Mouse (Mus musculus) cerebellum, adult 18-20 months (tissue): ENCODE measurements around the gene Csnk2a2.

ENCODE experiments used
- DNase-seq, 2 experiments: peaks; one replicate each; pipeline ENCODE4 v3.0.0; 2021

The Csnk2a2 gene

DNA sequence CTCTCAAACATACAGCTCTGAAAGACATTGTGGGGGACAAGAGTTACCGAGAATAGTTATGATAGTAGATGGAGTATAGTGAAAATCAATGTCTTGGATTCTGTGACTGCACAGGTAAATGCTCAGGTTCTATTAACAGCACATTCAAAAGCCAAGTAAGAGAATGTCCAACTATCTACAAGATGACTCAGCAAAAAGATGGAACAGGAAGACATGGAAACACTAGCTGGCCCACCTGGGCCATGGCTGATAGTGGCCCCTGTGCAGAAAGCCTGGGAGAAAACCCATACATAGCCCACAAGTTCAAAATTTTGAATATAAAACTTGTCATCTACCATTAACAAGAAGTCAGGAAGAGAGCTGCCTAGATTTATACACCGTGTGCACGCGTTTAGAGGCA is 19.8 kb downstream of the Csnk2a2 start:
- DNase-seq, result no peak

GRCm38 (mm10) chr8:95468995-95469394 is 20.8 kb downstream of the Csnk2a2 start:
- DNase-seq, result no peak

- no peak for DNase-seq
Observed at GRCm38 (mm10) chr8:95466543-95466942, 23.3 kb downstream of the Csnk2a2 start.

DNA sequence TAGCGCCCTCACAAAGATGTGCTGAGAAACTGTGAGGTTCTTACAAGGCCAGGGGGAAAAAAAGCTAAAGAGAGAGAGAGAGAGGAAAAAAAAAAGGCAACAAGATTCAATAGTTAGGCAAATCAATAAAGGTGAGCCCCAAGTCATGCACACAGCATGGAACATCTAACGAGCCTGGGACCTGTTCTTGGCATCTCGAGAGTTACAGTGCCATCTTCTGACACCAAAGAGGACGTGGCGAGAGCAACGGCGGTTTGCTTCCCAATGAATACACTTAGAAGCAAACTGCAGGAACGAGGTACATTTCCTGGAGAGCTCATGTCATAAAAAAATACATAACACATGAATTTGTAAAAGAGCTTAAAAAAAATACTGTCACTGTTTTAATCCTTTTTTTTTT is 37.3 kb downstream of the Csnk2a2 start:
- DNase-seq, result no peak

GRCm38 (mm10) chr8:95450271-95450670 is 39.6 kb downstream of the Csnk2a2 start:
- DNase-seq, result no peak

DNA sequence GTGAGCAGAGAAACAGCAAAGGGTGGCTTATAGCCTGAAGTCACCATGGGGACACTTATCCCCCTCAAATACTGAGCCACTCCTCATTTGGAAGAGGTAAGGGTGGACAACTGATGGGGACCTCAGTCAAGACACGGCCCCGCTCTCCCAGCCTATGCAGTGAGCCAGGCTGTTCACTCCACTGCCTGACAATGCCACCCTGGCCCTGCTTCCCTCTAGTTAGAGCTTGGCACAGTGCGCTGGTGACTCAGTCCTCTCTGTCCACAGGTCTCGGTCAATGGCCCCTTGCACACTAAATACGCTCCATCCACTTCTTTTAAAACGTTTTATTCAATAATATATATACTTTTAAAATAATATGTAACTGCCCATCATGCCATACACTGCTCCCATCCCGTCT is 42.2 kb downstream of the Csnk2a2 start:
- no peak for DNase-seq

GRCm38 (mm10) chr8:95445042-95445441 is 44.8 kb downstream of the Csnk2a2 start:
- no peak for DNase-seq

- DNase-seq, result no peak
Observed at GRCm38 (mm10) chr8:95441491-95442039, 48.3 kb downstream of the Csnk2a2 start.

DNA sequence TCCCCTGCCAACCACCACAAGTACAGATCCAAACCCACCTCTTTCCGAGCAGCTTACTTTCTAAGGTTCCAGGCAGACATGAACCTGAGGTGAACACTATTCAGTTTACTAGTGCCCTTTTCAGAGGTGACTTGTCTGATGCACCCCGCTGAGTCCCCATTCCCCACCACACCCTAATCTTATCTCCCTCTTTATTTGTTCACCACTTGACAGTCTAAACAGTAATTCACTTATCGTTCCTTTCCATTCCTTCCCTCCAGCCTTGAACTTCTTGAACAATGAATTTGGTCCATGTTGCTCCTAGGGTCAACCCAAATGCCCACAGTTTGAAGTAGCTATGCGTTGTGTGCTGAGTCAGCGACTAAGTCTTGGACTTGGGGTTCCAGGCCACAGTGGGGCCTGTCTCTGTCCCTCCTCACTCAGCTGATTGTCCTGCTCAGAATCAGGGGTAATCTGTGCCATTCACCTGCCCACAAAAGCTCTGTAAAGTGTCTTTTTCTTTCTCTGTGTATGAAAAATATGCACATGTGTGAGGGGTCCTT is 49.6 kb downstream of the Csnk2a2 start:
- no peak for DNase-seq

- DNase-seq, result no peak
Observed at GRCm38 (mm10) chr8:95439421-95439820, 50.4 kb downstream of the Csnk2a2 start.

- DNase-seq, result no peak
Observed at GRCm38 (mm10) chr8:95437341-95437992, 52.4 kb downstream of the Csnk2a2 start.

GRCm38 (mm10) chr8:95435930-95436329 is 53.9 kb downstream of the Csnk2a2 start:
- DNase-seq, result no peak

- DNase-seq, result no peak
Observed at GRCm38 (mm10) chr8:95435471-95435870, 54.4 kb downstream of the Csnk2a2 start.

DNA sequence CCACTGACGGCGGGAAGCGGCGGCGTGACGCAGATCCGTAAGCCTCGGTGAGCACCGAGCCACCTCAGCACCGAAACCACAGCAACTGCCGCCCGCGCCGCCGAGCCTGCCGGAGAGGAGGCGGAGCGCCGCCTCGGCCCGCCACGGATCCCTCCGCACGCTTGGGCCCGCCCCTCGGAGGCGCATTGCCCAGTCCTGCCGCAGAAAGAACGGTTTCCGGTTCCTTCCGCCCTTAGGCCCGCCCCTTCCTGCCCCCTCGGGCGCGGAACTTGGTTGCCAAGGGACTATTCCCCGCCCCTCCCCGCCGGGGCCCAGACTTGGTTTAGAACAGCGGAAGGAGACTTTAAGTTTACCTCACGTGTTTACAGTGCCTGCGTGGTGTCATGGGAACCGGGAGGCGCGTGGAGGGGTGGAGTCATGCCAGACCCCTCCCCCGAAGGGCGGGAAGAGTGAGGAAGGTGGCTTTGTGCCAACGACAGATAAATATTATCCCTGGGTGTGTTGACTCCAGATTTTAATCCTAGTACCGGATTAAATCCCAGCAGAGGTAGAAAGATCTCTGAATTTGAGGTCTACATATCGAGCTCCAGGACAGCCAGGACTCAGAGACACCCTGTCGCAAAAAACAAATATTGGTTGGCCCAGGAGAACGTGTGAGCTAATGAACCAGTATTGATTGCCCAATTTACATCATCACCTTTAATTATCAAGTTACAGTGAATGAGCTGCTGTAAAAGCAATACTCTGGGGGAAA is 55.0 kb downstream of the Csnk2a2 start, which contains the start of gene Cfap20:
Gene Cfap20 (minus strand): TSS at position 184 of the 754 bp plus-strand sequence.
- peak; percentile 99 for DNase-seq

GRCm38 (mm10) chr8:95434233-95434632 is 55.6 kb downstream of the Csnk2a2 start:
- DNase-seq, result peak in 1 of 2 experiments; percentile 65

GRCm38 (mm10) chr8:95433124-95433523 is 56.7 kb downstream of the Csnk2a2 start:
- DNase-seq, result no peak

DNA sequence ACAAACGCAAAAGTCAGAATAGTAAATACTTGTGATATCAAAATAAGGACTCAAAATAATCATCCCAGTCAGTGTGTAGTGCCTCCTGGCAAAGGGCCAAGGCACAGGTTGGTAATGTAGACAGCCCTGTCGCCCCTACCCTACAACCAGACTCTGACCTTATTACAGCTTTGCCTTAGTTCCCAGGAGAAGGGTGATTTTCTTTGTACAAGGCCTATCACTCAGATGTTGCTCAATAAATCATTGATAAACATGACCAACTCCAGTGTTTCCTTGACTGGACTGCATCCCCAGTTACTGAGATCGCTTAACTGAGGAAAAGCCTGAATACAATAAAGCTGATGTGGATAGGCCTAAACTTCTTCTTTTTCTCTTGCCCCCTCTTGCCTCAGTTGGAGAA is 57.4 kb downstream of the Csnk2a2 start:
- no peak for DNase-seq

- DNase-seq, result peak; percentile 21 to 26
Observed at GRCm38 (mm10) chr8:95429945-95430344, 59.9 kb downstream of the Csnk2a2 start.

GRCm38 (mm10) chr8:95427594-95428535 is 62.0 kb downstream of the Csnk2a2 start:
- peak; percentile 48 to 61 for DNase-seq

DNA sequence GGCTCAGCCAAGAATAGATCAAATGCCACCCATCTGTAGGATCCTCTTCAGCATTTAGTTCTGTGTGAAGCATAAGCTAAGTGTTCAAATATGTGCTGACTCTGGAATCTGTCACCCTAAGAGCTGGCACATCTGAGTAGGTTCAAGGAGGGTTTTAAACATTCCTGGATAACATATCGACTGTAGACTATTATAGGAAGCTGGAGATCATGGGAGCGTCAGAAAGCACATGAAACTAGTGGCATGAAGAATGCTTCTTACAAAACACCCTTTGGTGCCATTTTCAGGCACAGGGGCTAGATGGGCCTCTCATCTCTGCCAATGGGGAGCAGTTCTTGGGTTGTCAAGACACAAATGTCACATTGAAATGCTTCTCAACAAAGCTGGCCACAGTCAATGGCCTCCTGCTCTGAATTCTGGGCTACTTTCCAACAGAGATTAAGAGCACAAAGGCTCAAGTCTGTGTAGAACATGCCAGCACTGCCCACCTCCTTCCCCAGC is 63.0 kb downstream of the Csnk2a2 start:
- DNase-seq, result peak in 1 of 2 experiments; percentile 15

- DNase-seq, result no peak
Observed at GRCm38 (mm10) chr8:95424682-95425081, 65.2 kb downstream of the Csnk2a2 start.

DNA sequence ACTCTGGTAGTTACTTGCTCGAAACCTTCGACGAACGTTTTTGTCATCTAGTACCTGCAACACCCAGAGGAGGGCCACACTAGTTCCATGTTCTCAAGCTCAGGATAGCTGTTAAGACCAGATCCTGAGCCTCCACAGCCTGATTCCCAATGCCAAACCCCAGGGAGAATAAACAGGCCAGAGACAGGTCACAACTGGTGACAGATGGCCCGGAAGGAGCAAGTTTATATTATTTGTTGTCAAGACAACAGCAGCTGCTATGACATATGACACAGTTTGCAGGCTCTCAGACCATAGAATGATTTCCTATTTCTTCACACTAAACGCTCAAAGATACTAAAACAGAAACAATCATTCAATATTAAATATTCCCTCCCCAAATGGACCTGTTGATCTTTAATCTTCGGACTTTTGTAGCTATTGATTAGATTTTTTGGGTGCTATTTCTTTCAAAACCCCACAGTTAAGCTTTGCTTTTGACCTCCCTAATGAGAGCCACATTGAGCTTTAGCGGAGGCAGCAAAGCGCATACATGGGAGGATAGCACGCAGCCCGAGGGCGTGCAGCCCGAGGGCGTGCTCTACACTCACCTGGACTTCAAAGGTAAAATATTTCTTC is 67.5 kb downstream of the Csnk2a2 start:
- no peak for DNase-seq
